Mouse (Mus musculus) cerebellum, postnatal 14 days (tissue): ENCODE results near the gene Mrc1.

Source experiments
- DNase-seq, 2 experiments: peaks; one replicate each; pipeline ENCODE4 v3.0.0; 2021; ENCODE audit warnings: mixed read lengths in 2 of 2

Gene Mrc1

DNA sequence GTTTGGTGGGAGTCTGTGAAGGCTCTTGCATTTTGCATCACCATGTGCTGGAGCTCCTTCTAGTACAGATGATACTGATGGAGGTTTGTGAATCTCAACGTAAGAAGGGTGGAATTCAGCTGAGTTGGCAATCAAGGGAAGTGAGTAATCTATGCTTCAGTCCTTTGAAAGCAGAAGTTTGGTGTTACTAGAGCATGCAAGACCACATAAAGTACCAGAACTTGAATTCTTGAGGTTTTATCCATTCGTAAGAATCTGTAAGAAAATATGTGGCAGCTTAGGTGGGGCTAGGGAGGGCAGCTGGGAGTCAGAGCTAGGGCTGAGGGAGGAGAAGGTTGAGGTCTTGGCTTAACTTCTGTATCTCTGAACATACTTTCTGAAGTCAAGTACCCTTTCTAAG lies 15.5 kb downstream of the Mrc1 start:
- no peak for DNase-seq

DNA sequence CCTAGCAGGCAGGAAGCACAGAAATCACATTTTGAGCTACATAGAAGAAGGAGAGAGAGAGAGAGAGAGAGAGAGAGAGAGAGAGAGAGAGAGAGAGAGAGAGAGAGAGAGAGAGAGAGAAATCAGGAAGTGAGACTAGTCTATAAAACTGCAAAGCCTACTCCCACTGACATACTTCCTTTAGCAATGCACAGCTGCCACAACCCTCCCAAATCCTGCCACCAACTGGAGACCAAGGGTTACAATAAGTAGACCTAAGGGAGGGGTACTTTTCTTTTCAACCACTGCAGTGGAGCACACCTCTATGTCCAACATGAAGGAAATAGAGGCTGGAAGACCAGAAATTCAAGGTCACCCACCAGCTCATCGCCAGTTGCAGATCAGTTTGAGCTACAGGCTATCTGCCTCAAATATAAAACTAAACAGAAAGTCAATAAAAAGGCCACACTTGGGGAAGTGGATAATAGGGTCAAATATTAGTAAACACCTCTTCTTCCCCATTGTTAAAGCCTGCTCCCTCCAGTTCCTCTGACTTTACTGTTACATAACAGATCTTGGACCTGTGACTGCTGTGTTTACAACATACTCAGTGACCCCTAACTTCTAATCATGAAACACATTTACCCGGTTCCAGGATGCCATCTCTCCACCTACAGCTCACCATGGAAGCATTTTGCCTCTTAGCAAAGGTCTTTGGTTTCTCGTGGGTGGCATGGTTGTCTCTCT lies 20.8 kb downstream of the Mrc1 start:
- no peak for DNase-seq

DNA sequence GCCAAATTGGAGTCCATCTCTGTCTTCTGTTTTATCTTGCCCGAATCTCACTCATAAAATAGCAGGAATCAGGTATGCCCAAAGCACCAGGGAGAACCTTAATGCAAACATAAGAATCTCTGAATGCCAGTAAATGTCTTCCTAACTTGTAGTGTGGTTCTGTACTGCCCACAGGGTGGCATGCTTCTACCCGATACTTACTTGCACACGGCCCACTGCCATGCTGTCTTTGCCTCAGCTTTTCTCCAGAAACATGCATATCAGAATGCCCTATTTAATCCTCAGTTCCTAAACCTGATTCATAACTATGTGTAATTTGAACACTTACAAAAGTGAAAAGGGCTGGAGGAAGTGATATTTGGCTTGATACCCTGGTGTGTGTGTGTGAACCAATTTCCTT lies 22.7 kb downstream of the Mrc1 start:
- no peak for DNase-seq

DNA sequence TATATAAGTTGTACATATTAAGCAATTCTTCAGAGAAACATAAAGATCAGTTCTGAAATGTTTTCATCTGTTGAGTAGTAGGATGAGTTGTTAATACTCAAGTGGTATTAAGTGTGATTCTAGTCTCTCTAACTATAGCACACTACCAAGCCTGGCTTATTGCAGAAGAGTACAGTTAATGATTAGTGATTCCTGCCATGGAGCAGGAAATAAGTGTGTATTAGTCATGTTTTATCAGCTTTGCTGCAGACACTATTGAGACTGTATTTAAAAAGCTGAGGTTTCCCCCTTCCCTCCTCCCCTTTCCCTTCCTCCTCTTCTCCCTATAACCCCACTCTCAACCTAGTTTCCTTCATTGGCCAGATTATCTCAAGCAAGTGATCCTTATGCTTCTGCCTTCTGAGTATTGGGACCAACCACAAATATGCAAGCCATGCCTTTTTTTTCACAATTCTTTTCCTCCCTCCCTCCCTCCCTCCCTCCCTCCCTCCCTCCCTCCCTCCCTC lies 29.2 kb downstream of the Mrc1 start:
- DNase-seq: no peak

DNA sequence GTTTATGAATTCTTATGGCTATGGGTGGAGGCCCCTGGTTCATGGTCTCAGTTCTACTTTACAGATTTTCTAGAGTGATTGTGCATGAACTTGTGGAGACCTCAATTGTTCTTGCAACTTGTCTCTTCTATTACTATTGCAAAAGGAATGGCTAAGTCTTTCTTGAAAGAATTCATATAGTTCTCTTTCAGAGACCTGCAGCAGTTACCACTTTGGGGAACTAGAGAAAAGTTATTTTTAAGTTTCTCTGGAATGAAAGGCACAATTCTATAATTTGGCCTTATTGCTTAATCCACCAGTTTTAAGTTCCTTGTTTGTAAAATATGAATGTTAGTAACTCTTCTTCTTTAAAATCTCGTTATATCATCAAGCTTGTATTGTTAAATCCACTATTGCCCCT lies 32.9 kb downstream of the Mrc1 start:
- no peak for DNase-seq

DNA sequence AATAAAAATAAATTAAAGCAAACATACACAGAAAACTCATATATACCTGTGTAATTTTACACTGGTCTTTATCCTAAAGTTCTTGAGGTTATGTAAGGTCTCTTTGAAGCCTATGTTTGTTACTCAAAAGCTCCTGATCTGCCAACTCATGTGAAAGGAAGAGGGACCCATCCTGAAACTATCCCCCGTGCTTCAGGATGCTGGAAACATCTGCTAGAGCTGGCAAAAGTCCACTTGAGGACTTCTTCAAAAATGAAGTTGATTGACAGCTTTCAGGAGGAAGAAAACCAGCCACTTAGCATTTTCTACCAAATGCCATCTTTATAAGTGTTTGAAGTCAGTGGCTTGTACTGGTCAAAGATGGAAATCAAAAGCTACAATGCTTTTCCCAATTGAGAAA lies 40.0 kb downstream of the Mrc1 start:
- no peak for DNase-seq

DNA sequence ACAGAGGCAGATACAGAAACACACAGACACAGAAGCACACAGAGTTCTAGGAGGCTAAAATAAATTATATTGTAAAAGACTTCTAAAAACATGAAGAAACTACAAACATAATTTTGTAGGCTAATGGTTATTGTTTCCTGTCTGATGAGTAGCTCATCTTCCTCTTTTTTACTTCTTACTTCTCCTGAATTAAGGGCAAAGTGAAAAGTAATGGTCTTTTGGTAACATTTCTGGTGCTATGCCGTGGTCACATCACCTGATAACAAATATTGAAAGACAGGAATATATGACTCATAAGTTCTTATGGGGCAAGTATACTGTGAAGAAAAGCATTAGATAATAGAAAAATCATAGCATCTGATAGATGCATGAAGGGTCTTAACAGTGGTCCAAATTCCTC lies 42.9 kb downstream of the Mrc1 start:
- no peak for DNase-seq

DNA sequence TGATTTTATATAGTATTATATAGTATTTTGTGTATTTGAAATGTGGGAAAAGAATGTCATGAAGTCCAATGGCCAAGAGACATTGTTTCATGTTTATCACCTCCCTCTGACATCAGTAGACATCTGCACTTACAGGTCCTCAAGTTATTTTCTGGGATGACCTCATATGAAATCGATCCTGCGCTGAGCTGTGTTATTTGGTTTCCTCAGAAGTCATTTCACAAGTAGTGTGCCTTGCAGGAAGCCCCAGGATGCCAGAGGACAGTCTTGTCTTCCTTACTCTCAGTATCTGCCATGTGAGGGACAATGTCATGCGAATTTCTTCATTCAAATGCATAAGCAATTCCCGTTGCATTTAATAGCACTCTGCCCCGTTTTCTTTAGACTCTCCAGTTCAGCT lies 46.6 kb downstream of the Mrc1 start:
- no peak for DNase-seq

DNA sequence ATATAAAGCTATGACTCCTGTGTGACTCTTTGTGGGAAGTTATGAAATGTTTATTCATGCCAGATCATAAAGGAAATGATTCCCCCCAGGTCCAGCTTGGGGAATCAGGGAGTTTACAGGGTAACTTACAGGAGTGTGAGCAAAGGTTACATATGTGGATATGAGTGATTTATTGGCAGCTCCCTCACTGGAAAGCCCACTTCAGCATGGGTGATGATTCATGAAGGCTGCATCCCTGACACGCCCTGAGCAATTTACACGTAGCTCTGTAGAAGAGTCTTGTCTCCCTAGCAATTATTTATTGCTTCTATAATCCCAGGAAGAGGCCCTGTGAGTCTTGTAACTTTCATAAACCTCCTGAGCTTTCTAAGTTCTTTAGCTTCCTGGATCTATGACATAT lies 50.1 kb downstream of the Mrc1 start:
- no peak for DNase-seq

DNA sequence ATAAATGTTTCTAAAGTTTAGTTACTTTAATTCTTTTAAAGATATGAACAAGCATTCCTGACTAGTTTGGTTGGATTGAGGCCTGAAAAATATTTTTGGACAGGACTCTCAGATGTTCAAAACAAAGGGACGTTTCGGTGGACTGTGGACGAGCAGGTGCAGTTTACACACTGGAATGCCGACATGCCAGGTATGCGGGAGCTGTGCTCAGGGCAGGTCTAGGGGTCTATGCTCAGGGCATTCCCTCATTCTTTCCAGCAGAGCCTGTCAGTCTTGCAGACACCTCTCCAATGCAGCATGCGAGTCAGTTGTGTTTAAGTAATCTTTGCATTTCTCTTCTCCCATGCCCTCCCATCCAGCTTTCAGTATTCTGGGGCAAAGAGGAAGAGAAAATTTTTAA lies 50.6 kb downstream of the Mrc1 start:
- DNase-seq: no peak

DNA sequence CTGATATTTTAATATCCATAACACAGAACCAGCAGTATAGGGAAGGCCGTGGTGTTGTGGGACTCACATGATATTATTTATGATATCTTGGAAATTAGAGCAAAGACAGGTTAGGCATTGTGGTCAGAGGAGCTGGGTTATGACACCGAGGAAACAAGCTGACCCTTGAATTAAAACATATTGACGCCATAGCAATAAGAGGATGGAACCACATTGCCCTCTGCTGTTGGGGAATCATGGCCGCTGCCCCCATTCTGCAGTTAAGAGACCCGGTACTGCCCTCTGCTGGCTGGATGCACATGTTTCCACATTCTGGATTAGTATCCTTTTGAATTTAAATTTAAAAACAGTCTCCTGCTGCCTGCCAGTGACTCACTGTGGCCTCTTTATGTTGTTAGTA lies 66.1 kb downstream of the Mrc1 start:
- peak; percentile 97 to 99 for DNase-seq

DNA sequence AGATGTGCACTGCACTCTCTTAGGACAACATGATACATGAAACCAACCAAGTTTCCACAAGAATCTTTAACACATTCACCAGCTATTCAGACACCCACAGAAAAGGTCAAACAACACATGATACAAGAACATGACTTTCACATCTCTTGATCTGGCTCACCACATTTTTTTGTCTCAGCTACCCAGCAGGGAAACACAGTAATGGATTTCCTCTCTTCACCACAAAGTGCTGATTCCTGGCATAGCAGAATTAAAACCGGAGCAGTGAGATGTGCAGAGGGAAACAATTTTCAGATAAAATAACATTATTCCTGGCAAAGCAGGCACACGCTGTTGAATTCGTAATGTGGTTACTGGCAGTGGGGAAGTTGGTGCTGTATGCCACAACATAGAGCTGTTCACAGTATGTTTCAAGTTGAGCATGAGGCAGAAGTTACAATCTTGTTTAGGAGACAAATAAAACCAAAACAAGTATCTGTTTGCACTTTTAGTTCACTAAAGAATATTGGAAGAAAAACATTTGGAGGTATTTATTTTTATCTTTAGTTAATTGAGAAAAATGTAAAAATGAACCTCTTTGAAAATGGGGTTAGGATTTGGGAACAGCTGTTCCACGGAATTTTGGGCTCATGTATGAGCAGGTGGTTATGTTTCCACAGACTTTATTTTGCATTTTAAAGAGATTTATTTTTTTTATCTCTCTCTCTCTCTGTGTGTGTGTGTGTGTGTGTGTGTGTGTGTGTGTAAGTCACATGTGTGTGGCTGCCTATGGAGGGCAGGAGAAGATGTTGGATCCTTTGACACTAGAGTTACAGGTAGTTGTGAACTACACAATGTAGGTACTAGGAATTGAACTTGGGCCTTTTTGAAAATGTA lies 83.6 kb downstream of the Mrc1 start:
- DNase-seq: no peak

DNA sequence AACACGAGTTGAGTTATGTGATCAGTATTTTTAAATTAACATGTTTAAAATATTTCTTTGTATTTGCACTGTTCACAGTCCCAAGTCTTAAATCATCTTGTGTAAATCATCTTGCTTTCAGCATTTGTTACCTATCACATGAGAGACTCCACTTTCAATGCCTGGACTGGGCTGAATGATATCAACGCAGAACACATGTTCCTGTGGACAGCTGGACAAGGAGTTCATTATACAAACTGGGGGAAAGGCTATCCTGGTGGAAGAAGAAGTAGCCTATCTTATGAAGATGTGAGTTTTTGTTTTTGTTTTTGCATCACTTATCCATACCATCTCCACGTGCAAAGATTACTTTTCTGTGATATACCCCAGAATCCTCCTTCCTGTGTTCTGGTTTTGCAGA lies 85.9 kb downstream of the Mrc1 start:
- no peak for DNase-seq

DNA sequence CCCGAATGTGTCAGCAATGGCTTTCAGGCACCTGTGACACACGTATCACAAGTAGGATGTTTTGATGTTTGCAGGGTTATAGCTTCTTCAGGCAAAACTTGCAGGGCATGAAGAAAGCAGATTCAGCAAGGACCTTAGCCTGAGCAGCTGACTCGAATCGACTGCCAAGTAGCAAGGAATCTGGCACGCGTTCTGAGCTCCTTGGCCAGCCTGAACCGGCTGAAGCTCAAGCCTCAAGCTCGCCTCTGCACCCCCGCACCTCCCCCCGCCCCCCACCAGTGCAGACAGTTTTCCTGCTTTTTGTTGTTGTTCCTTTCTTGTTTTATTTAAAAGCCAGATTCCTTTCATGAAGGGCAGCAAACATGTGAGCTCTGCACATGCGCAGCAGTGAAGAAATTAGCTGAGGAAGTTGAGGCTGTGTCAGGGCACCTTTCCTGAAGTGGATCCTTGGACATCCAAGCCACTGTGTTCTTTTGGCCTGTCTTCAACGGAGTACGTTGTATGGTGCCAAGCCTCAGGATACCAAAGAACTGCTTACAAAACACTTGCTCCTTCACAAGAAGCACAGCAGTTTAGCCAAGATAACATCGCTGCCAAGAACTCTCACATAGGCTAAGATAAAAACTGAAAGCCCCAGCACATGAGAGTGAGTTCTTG lies 112.6 kb downstream of the Mrc1 start:
- DNase-seq: peak; percentile 89 to 91

DNA sequence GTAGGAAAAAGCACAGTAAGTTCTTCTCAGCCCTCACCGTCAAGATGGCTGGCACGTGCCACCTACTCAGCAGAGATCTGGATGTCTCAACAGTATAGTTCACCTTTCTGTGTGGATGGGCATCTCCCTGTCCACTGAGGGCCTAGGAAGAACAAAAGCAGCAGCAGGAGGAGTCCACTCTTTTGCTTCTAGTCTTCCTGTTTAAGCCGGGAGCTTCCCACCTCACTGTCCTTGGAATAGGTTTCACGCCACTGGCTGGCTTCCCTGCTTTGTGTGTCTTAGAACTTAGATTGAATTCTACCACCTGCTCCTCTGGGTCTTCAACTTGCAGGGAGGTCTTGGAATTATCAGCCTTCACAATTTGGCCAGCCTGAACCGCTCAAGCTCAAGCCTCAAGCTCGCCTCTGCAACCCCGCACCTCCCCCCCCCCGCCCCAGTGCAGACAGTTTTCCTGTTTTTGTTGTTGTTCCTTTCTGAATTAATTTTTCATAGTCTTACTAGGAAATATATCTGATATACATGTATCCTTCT lies 113.2 kb downstream of the Mrc1 start:
- peak; percentile 47 to 54 for DNase-seq
